8 mouse cellular contexts compared by ENCODE assay signal in the genomic region with DNA sequence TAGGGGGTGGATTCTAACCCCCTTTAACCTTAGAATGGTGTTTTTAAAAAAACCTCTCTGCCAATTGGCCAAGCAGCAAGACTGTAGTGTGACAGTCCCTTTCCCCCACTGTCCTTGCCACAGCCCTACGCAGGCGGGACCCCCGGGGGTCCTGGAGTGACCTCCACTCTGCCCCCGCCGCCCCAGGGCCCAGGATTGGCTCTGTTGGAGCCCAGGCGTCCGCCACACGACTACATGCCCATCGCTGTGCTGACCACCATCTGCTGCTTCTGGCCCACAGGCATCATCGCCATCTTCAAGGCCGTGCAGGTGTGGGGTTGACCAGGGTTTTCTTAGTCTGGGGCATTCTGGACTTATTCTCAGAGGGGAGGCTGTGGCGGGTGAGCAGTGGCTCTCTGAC. TPM values are rescaled to one million over a fixed set of nuclear protein-coding genes. Genes with fewer than 3 reads are reported as not detected.
DNase-seq lines count a peak whose midpoint lies in the region; ATAC-seq and TF ChIP-seq lines count a peak whose summit lies in the region.

No protein-coding gene starts in this region.

- H3K4me3 ChIP-seq in heart, postnatal 0 days (ENCODE audit: low read depth, low read length) = peak overlapping the region; percentile 35
- H3K4me3 ChIP-seq in cerebellum, adult 2 months (replicated peaks; ENCODE audit: insufficient read depth, low read depth, low read length) = peak overlapping the region; percentile 79
- H3K4me3 ChIP-seq in hindbrain, embryonic 12.5 days = peak overlapping the region; percentile 69
- peak overlapping the region; percentile 71 for H3K4me3 ChIP-seq in midbrain, embryonic 14.5 days (replicated peaks; ENCODE audit: low read depth, low read length)

- H3K27ac ChIP-seq in heart, postnatal 0 days (ENCODE audit: low read depth) = no peak overlapping the region
- H3K27ac ChIP-seq in cerebellum, adult 2 months (ENCODE audit: insufficient read depth, low read length) = peak overlapping the region; percentile 97
- H3K27ac ChIP-seq in hindbrain, embryonic 12.5 days = no peak overlapping the region
- H3K27ac ChIP-seq in midbrain, embryonic 14.5 days (replicated peaks; ENCODE audit: low read depth, low read length) = no peak overlapping the region

- no peak for DNase-seq in heart, postnatal 0 days (ENCODE audit: low spot score)
- no peak for DNase-seq in heart, postnatal 25 days (ENCODE audit: low spot score)
- peak; percentile 61 to 65 for DNase-seq in cerebellum, adult 2 months
- no peak for DNase-seq in midbrain, embryonic 14.5 days
- no peak for DNase-seq in left cerebral cortex, adult 18-20 months (ENCODE audit: low spot score in 2 of 2)
- DNase-seq in adrenal gland, postnatal 36 days = no peak
- no peak for DNase-seq in c-Kit-positive CD71-positive TER-119-positive erythroid progenitor cells, embryonic 14.5 days (ENCODE audit: low spot score)

- no peaks in the 10 kb centered on the region for H3K36me3 ChIP-seq in heart, postnatal 0 days (replicated peaks; ENCODE audit: control insufficient read depth, insufficient read depth, low read length)
- H3K36me3 ChIP-seq in hindbrain, embryonic 12.5 days = no peaks in the 10 kb centered on the region
- H3K36me3 ChIP-seq in midbrain, embryonic 14.5 days (ENCODE audit: control insufficient read depth, insufficient read depth, low read length) = no peaks in the 10 kb centered on the region

- WGBS in heart, postnatal 0 days = 8% methylated on average over 12 of the region's 12 CpGs
- 5% methylated on average over 12 of the region's 12 CpGs for WGBS in cerebellum, adult 2 months
- 4% methylated on average over 12 of the region's 12 CpGs for WGBS in hindbrain, embryonic 12.5 days
- WGBS in midbrain, embryonic 14.5 days = 7% methylated on average over 12 of the region's 12 CpGs

- ATAC-seq in heart, postnatal 0 days (ENCODE audit: insufficient read depth, low read depth) = no peak
- no peak for ATAC-seq in hindbrain, embryonic 12.5 days (ENCODE audit: low FRiP score)
- ATAC-seq in midbrain, embryonic 14.5 days (ENCODE audit: low FRiP score, low TSS enrichment) = no peak

- peak overlapping the region; percentile 22; the same call in 1 of the 2 replicates for H3K9ac ChIP-seq in heart, postnatal 0 days (replicated peaks; ENCODE audit: low read depth, low read length)
- no peak overlapping the region; the same call in 1 of the 2 replicates for H3K9ac ChIP-seq in hindbrain, embryonic 12.5 days
- H3K9ac ChIP-seq in midbrain, embryonic 14.5 days (replicated peaks; ENCODE audit: low read length) = peak overlapping the region; percentile 43; the same call in 1 of the 2 replicates

- intact Hi-C loops in heart, postnatal 25 days (cut with DNase I) = no loop called here

- peaks cover 50% of the 10 kb centered on the region for H3K27me3 ChIP-seq in heart, postnatal 0 days (ENCODE audit: control insufficient read depth, insufficient read depth, low read length)
- H3K27me3 ChIP-seq in cerebellum, adult 2 months (ENCODE audit: control insufficient read depth, insufficient read depth, low read length) = no peaks in the 10 kb centered on the region
- peaks cover 61% of the 10 kb centered on the region for H3K27me3 ChIP-seq in hindbrain, embryonic 12.5 days
- peaks cover 14% of the 10 kb centered on the region; the same call in 1 of the 2 replicates for H3K27me3 ChIP-seq in midbrain, embryonic 14.5 days (ENCODE audit: control insufficient read depth, insufficient read depth, low read length)

- TF ChIP-seq POLR2A in cerebellum, adult 2 months (IDR thresholded peaks at IDR 0.05; ENCODE audit: borderline replicate concordance, insufficient read depth, low read length) = no peak

- TF ChIP-seq CTCF in heart, postnatal 0 days (IDR thresholded peaks at IDR 0.05; ENCODE audit: low read depth) = no peak
- TF ChIP-seq CTCF in cerebellum, adult 2 months (IDR thresholded peaks at IDR 0.05; ENCODE audit: borderline replicate concordance, insufficient read depth, low read depth, low read length) = no peak

- TF ChIP-seq EP300 in heart, postnatal 0 days (IDR thresholded peaks at IDR 0.05; ENCODE audit: low read depth) = no peak

- H3K4me1 ChIP-seq in heart, postnatal 0 days (ENCODE audit: control insufficient read depth, insufficient read depth) = peaks cover 10% of the 10 kb centered on the region
- H3K4me1 ChIP-seq in cerebellum, adult 2 months (ENCODE audit: control insufficient read depth, insufficient read depth, low read length) = peaks cover 9% of the 10 kb centered on the region; the same call in 1 of the 2 replicates
- H3K4me1 ChIP-seq in hindbrain, embryonic 12.5 days = peaks cover 50% of the 10 kb centered on the region
- peaks cover 44% of the 10 kb centered on the region for H3K4me1 ChIP-seq in midbrain, embryonic 14.5 days (ENCODE audit: control insufficient read depth, insufficient read depth, low read length)

- no peaks in the 10 kb centered on the region for H3K9me3 ChIP-seq in heart, postnatal 0 days (replicated peaks; ENCODE audit: control insufficient read depth, low read length)
- no peaks in the 10 kb centered on the region for H3K9me3 ChIP-seq in hindbrain, embryonic 12.5 days (replicated peaks)
- no peaks in the 10 kb centered on the region for H3K9me3 ChIP-seq in midbrain, embryonic 14.5 days (ENCODE audit: control insufficient read depth, low read length)

- peak overlapping the region; percentile 59 for H3K4me2 ChIP-seq in heart, postnatal 0 days (ENCODE audit: low read depth, low read length)
- peak overlapping the region; percentile 88 for H3K4me2 ChIP-seq in hindbrain, embryonic 12.5 days (replicated peaks)
- peak overlapping the region; percentile 90 for H3K4me2 ChIP-seq in midbrain, embryonic 14.5 days (ENCODE audit: low read length)

RNA-seq across cellular contexts. Expression of gene Prrt1, which starts 2.3 kb away (rescaled TPM):
- 0.35 TPM in 1 of 2 replicates, not detected in the other for total RNA-seq in heart, postnatal 0 days (2014; rRNA removed; ENCODE audit: low replicate concordance)
- polyA plus RNA-seq in heart, postnatal 0 days (2015; fragmentation: Nextera tagmentation; extraction: Ambion mirVana) = 0.16 and 0.19 TPM in 2 replicates
- 1 to 10 TPM; 1.1 to 1.9 TPM for total RNA-seq in heart, postnatal 25 days (2021)
- 194 and 222 TPM in 2 replicates for polyA plus RNA-seq in cerebellum, adult 2 months (2012; rRNA removed)
- polyA plus RNA-seq in hindbrain, embryonic 12.5 days (2016; fragmentation: Nextera tagmentation; extraction: Ambion mirVana) = 3.0 and 3.1 TPM in 2 replicates
- polyA plus RNA-seq in midbrain, embryonic 14.5 days (2014; fragmentation: Nextera tagmentation; extraction: Ambion mirVana) = 12.4 and 13.6 TPM in 2 replicates
- 100 to 1,000 TPM; 131 to 147 TPM for total RNA-seq in left cerebral cortex, adult 18-20 months (2021)
- total RNA-seq in adrenal gland, postnatal 36 days (2021) = 10 to 100 TPM in 1 of 2 experiments, 1 to 10 TPM in 1; 5.0 to 14.3 TPM

RNA-seq across cellular contexts. Expression of gene Ppt2, which starts 3.3 kb away (rescaled TPM):
- 35.7 and 37.4 TPM in 2 replicates for total RNA-seq in heart, postnatal 0 days (2014; rRNA removed; ENCODE audit: low replicate concordance)
- polyA plus RNA-seq in heart, postnatal 0 days (2015; fragmentation: Nextera tagmentation; extraction: Ambion mirVana) = 24.0 and 25.7 TPM in 2 replicates
- 10 to 100 TPM; 53.2 to 53.7 TPM for total RNA-seq in heart, postnatal 25 days (2021)
- 57.3 and 66.9 TPM in 2 replicates for polyA plus RNA-seq in cerebellum, adult 2 months (2012; rRNA removed)
- polyA plus RNA-seq in hindbrain, embryonic 12.5 days (2016; fragmentation: Nextera tagmentation; extraction: Ambion mirVana) = 20.9 and 21.7 TPM in 2 replicates
- polyA plus RNA-seq in midbrain, embryonic 14.5 days (2014; fragmentation: Nextera tagmentation; extraction: Ambion mirVana) = 23.4 and 25.5 TPM in 2 replicates
- total RNA-seq in left cerebral cortex, adult 18-20 months (2021) = 10 to 100 TPM; 43.6 to 47.2 TPM
- total RNA-seq in adrenal gland, postnatal 36 days (2021) = 10 to 100 TPM; 57.8 to 70.0 TPM

RNA-seq across cellular contexts. Expression of gene Fkbpl, which starts 12.9 kb away (rescaled TPM):
- 2.6 and 7.1 TPM in 2 replicates for total RNA-seq in heart, postnatal 0 days (2014; rRNA removed; ENCODE audit: low replicate concordance)
- 12.3 and 13.4 TPM in 2 replicates for polyA plus RNA-seq in heart, postnatal 0 days (2015; fragmentation: Nextera tagmentation; extraction: Ambion mirVana)
- total RNA-seq in heart, postnatal 25 days (2021) = 1 to 10 TPM; 6.2 to 6.6 TPM
- polyA plus RNA-seq in cerebellum, adult 2 months (2012; rRNA removed) = 7.4 and 8.5 TPM in 2 replicates
- 15.7 and 16.2 TPM in 2 replicates for polyA plus RNA-seq in hindbrain, embryonic 12.5 days (2016; fragmentation: Nextera tagmentation; extraction: Ambion mirVana)
- polyA plus RNA-seq in midbrain, embryonic 14.5 days (2014; fragmentation: Nextera tagmentation; extraction: Ambion mirVana) = 11.2 and 14.5 TPM in 2 replicates
- 10 to 100 TPM; 11.4 to 14.3 TPM for total RNA-seq in left cerebral cortex, adult 18-20 months (2021)
- total RNA-seq in adrenal gland, postnatal 36 days (2021) = 10 to 100 TPM; 12.7 to 15.8 TPM

RNA-seq across cellular contexts. Expression of gene Atf6b, which starts 15.3 kb away (rescaled TPM):
- 15.8 and 16.6 TPM in 2 replicates for total RNA-seq in heart, postnatal 0 days (2014; rRNA removed; ENCODE audit: low replicate concordance)
- polyA plus RNA-seq in heart, postnatal 0 days (2015; fragmentation: Nextera tagmentation; extraction: Ambion mirVana) = 22.5 and 24.3 TPM in 2 replicates
- 10 to 100 TPM; 15.6 to 17.8 TPM for total RNA-seq in heart, postnatal 25 days (2021)
- 61.4 and 69.4 TPM in 2 replicates for polyA plus RNA-seq in cerebellum, adult 2 months (2012; rRNA removed)
- polyA plus RNA-seq in hindbrain, embryonic 12.5 days (2016; fragmentation: Nextera tagmentation; extraction: Ambion mirVana) = 114 and 119 TPM in 2 replicates
- 97.1 TPM in 2 replicates for polyA plus RNA-seq in midbrain, embryonic 14.5 days (2014; fragmentation: Nextera tagmentation; extraction: Ambion mirVana)
- total RNA-seq in left cerebral cortex, adult 18-20 months (2021) = 10 to 100 TPM; 60.1 to 63.2 TPM
- 10 to 100 TPM; 45.7 to 58.8 TPM for total RNA-seq in adrenal gland, postnatal 36 days (2021)

RNA-seq across cellular contexts. Expression of gene Egfl8, which starts 15.9 kb away (rescaled TPM):
- 0.15 and 0.93 TPM in 2 replicates for total RNA-seq in heart, postnatal 0 days (2014; rRNA removed; ENCODE audit: low replicate concordance)
- polyA plus RNA-seq in heart, postnatal 0 days (2015; fragmentation: Nextera tagmentation; extraction: Ambion mirVana) = 0.97 and 1.3 TPM in 2 replicates
- total RNA-seq in heart, postnatal 25 days (2021) = 1 to 10 TPM; 1.7 to 1.8 TPM
- polyA plus RNA-seq in cerebellum, adult 2 months (2012; rRNA removed) = 6.3 and 7.4 TPM in 2 replicates
- 5.3 and 7.4 TPM in 2 replicates for polyA plus RNA-seq in hindbrain, embryonic 12.5 days (2016; fragmentation: Nextera tagmentation; extraction: Ambion mirVana)
- polyA plus RNA-seq in midbrain, embryonic 14.5 days (2014; fragmentation: Nextera tagmentation; extraction: Ambion mirVana) = 6.7 and 9.5 TPM in 2 replicates
- total RNA-seq in left cerebral cortex, adult 18-20 months (2021) = 1 to 10 TPM; 3.2 to 3.4 TPM
- 1 to 10 TPM; 2.9 to 4.6 TPM for total RNA-seq in adrenal gland, postnatal 36 days (2021)

Comparison
In these comparisons a context has a peak if more than half of its experiments do, and no peak if none do; other contexts are left out.
1. DNase-seq: peak in cerebellum, adult 2 months (2 of 2); none in heart, postnatal 0 days (single experiment), heart, postnatal 25 days (single experiment), midbrain, embryonic 14.5 days (single experiment), left cerebral cortex, adult 18-20 months (0 of 2), adrenal gland, postnatal 36 days (0 of 2) and c-Kit-positive CD71-positive TER-119-positive erythroid progenitor cells, embryonic 14.5 days (single experiment).
2. RNA of gene Prrt1, which starts 2.3 kb away (total RNA-seq): 131 to 147 TPM in left cerebral cortex, adult 18-20 months; 5.0 to 14.3 TPM in adrenal gland, postnatal 36 days, 1.1 to 1.9 TPM in heart, postnatal 25 days and 0.35 TPM in heart, postnatal 0 days; every median in the first group is over 4 times any median in the second.
3. Peak in every context shown above with its lines, with median percentiles within 50 percentile points of each other: H3K4me2 ChIP-seq and H3K4me3 ChIP-seq.